Mouse (Mus musculus) heart, adult 11 months (tissue): ENCODE measurements around the gene Recql.

Source experiments
- DNase-seq: peaks from one replicate; pipeline ENCODE4 v3.0.0; 2022

Gene Recql

DNA sequence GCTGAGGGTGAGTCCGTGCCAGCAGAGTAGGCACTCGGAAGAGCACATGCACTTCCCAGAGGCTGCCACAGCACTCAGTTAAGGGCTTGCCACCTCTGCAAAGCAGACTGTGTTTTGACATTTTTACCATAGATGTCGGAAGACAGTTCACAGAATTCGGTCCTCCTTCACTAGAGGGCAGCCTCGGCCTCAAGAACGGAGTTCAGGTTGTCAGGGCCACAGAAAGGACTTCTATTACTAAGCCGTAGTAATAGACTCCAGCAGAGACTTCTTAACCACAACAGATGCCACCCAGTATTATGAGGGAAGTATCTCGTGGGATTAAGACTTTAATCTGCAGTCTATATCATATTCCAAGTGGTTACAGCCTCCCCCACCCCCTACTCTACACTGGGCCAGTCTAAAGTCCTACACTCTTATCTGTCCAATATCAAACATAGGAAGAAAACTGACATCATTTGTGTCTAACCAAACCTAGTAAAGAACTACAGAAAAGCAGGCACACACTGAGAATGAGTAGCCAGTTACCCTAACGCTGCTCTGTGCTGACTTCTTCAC, 23.8 kb downstream of the Recql start:
- DNase-seq = no peak

DNA sequence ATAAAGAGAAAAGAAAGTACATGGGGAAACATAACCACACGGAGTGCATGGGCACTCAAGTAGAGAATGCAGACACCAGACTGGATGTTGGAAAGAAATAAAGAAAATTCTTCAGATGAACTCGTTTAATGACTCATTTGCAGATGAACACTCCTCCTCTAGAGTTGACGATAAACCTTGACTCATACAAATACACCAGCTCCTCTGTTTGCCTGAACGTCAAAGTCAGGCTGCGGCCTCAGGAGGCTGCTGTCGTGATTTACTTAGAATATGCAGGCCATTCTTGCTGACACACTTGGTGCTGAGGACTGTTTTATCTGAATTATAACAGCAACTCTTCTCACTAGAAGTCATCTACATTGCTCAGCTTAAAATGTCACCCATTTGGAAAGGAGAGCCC, 24.9 kb downstream of the Recql start:
- DNase-seq = no peak

DNA sequence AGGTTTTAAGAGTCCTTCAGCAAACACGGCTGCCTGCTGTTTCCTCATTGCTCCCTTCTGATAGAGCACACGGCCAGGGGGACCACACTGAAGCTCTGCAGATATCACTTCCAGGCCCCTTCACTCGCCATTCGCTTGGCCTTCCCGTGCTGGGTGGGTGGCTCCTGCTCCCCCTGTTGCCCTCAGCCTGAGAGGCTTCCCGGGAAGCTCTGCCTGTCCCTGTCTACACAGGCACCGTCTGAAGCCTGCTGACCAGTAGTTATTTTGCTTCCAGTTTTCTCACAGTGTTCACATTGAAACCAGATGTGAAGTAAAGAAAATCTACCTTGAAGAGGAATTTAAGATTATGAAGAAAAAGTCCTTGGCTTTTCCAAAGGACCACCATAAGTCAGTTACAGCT, 29.8 kb downstream of the Recql start:
- DNase-seq = peak; percentile 61

DNA sequence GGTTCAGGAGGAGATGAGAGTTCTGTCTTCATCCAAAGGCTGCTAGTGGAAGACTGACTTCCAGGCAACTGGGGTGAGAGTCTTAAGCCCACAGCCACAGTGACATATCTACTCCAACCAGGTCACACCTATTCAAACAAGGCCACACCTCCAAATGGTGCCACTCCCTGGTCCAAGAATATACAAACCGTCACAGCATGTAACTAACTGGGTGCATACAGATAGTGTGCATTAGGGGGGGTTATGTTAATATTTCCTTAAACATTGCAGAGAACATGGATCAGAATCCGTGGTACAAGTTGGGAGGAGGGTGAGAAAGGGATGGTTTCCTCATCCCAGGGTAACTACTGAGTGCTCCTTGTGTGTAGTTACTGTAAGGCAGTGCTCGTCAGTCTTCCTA, 34.8 kb downstream of the Recql start:
- DNase-seq = peak; percentile 45

DNA sequence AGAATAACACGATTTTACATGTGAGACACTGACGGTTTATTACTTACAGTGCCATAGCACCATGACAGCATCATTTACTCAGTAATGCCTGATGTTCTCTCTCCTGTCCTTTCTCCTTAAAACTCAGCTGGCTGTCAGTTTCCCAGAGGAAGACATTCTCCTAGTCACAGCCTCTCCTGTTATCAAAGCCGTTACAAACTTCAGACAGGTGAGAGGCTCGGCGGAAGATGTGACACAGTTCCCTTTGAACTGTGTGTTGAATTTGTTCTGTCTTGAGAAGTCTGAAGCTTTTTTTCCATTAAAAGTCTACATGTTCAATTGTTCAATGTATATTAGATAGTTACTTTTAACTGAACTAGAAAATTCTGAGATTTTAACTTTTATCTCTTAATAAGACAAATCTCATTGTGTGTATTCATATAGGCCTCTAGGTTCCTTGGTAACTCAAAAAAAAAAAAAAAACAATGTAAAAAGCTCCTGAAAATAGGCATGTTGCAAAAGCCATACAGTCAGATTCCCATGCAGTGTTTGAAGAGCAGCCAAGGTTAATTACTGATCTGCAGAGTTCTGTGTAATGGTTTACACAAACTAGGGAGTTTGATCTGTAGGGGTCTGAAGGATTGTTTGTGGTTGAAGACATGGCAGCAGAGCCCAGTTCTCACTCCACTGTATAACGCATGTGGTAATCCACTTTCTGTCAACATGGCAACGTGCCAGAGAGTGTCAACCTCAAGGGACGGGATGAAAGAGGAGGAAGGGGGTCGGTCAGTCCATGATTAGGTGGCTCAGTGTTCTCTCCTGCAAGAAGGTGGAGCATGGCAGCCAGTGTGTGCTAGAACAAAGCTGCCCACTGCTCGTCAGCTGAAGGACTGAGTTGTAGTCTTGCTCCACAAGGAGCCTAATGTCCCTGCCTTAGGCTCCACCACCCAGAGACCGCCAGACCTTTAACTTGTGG, 39.2 kb downstream of the Recql start:
- peak; percentile 75 for DNase-seq

DNA sequence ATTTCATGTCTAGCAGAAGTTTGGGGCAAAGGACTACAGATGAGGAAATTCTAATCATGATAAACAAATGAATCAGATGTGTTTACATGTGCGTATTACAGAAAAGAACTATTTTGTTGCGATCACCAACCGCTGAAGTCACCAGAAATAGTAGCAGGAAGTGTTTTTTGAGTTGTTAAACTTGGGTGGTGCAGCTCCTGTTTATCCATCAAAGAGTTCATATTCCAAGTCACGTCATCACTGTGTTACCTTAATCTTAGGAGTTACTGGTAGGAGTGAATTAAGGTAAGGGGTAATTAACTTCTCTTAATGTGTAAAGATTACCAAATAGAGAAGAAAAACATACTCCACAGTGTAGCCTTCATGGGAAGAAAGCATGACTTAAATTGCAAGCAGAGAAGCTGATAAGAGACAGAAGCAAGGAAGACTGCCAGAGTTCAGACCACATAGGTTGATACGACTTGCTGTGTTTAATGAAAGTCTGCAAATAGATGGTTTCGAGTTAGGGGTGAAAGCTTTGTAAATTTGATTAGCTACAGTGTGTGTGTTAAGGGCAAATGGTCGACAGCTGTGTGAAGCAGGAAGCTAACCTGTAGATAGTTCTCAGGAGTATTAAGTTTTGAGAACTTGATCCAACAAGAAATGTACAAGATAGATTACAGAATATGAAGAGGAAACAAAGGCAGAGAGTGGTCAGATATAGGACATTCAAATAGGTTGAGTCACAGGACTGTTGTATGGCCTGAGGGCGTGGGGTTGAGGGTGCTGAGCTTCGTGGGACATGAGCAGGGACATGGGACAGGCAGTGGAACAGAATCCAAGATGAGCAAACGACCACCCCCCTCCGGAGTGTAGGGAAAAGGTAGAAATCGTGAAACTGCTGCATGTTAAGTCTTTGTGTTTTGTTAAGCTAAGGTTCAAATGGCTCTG, 40.4 kb downstream of the Recql start:
- peak; percentile 36 for DNase-seq

DNA sequence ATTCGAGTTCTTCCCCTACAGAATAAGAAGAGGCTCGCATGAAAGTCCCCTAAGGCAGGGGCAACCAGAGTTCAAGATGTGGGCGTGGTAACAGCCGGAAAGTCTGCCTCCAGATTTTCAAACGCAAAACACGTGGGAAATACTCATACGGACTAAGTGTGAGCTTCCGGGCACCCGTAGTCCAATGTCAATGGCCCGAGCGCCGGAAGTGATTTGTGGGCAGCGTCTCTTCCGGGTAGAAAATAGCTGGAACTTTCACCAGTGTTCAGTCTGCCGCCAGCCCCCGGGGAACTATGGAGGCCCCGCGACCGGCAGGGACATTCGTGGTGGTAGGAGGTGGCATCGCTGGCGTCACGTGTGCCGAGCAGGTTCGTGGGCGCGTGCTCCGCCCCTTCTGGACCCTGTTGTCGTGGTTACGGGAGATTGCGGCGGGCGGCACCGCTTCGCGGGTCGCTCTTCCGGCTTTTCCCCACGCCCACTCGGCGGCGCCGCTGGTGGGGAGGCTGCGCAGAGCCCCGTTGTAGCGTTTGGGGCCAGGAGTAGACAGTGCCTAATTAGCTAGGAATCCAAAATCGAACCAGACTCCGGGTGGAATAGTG, 41.3 kb downstream of the Recql start, which contains the start of gene Pyroxd1:
Gene Pyroxd1, plus strand, starts transcription at position 215 of the 599 bp plus-strand sequence.
- peak; percentile 98 for DNase-seq

DNA sequence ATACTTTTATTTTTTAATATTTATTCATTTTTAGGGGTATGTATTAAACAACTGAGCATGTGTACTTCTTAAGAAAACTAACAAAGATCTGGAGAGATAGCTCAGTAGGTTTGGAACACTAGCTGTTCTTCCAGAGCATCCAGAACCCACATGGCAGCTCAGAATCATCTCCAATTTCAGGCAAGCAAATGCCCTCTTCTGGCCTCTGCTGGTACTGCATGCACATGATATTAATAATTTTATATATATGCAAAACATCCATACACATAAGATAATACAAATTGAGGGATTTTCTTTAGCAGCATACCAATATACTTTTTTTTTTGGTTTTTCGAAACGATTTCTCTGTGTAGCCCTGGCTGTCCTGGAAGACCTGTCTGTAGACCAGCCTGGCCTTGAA, 43.3 kb downstream of the Recql start:
- DNase-seq = peak; percentile 51

DNA sequence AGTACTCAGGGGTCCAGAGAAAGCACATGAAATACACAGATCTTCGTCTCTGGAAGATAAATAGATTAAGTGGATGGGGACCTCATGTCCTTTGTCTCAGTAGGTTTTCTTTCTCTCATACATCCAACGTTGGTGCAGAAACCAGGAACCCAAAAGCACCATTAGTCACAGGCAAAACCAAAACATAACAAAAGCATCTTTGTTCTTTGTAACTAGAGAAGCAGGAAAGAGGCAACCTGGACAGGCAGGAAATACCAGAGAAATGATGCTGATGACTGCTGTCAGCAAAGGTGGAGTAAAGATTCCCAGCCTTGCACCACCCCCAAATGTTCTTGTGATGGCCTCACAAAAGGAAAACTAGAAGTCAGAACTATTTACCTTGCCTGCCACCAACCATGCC, 47.3 kb downstream of the Recql start:
- DNase-seq = no peak

DNA sequence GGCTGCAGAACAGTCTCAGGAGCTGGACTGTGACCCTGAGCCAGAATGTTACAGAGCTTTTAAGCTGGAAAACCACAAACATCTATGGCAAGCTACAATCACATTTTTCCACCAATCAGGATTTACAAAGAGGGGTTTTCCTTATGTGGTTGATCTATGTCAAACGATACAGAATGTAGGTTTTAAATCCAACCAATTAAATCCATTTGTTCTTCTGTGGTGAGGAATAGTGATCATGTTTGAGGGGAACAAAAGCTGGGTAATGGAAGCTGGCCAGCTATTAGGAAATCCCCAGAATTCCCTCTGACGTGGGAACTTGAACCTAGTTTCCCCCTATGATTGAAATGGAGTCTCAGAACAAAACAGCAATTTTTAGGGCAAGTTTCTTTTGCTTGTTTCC, 47.9 kb downstream of the Recql start:
- no peak for DNase-seq

DNA sequence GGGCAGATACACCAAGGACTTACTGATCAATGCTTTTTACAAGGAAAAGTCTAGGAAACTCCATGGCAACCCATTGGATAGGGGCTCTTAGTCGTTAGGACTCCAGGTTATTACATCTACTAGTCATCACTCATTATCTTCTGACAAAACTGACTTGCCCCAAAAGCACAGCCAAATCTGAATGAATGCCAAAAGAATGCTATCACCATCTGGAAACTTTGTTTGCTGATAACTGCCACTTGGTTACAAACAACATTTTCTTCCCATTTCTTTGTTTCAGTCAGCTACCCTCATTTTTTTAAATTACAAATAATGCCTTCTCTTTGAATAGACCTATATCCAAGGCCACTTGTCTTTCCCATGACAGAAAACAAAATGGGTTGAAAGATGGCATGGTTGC, 57.7 kb downstream of the Recql start:
- no peak for DNase-seq

DNA sequence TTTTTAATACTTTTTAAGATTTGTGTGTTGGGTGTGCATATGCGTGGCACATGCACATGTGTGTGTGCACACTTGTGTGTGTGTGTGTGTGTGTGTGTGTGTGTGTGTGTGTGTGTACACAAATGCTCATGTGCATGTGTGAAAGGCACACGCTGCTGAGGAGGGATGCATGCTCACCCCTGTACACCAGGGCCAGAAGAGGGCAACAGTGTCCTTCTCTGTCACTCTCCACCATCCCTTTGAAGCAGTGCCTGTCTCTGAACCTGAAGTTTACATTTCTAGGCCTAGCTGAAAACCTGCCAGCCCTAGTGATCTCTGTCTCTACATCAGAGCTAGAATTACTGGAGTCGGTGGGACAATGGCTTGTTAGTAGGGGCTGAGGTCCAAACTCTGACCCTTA, 60.3 kb downstream of the Recql start:
- DNase-seq = no peak

DNA sequence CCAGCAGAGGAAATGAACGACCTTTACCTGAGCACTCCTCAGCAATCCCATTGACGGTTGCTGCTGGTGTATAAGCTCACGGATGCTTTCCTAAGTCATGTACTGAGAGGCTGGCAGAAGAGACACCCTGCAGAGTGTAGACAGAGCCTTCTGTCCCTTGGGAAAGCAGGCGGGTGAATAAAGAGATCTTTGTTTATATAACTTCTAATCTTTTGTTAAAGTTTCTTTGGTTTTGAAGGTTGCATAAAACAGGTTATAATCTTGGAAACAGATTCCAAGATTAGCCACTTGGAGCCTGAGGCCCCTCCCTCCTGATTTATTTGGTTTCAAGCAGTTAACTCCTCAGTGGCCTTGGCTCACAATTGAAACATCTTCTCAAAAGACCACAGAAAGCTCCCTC, 64.0 kb downstream of the Recql start, which contains the start of gene Slco1a5:
Gene Slco1a5, minus strand, starts transcription at position 101 of the 400 bp plus-strand sequence.
- no peak for DNase-seq

DNA sequence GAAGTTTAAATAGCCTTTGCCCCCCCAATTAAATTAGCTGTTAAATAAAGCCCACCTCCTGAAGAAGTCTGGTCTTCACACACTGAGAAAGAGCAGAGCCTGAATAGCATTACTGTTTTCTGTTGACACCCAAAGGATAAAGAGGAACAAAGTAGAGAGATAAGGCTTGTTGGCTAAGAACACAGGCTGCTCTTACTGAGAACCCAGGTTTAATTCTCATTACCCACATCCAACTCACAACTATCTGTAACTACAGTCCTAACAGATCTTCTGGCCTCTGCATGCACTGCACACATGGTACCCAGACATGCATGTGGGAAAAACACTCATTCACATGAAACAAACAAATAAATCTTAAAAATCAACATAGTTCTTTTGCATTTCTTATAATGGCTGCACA, 69.8 kb downstream of the Recql start:
- DNase-seq = no peak

DNA sequence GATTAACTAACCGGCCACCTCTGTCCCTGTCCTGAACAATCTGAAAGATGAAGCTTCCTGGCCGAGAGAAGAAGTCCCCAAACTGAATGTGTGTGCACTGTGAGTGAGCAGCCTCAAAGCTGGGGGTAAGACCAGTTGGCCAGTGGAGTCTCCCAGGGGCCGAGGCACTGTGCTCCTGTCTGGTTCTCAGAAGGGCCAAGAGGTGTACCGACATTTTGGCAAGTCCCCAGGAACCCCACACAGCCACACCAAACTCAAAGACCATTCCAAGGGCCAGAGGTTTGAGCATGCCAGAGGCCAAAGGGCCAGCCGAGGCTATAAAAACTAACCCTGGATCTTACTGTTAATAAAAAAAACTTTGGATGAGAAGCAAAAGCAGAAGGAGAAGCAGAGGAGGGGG, 72.6 kb downstream of the Recql start:
- DNase-seq = no peak

DNA sequence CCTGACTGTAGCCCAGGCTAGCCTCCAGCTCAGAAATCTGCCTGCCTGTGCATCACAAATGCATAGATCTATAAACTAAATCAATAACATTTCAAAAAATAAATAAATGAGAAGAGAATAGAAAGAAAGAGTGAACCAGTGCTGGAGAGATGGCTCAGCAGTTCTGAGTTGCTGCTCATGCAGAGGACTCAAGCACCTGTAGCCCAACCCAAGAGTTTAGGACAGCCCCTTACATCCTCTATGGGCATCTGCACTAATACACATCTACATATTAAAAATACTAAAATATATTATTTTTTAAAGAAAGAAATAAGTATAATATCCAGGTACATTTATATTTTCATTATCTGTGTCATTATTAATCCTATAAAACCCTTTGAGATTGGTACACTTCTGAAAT, 81.8 kb downstream of the Recql start:
- no peak for DNase-seq
